Mouse (Mus musculus) bone marrow, adult 2 months (tissue): ENCODE results near the gene Exosc5. TPM values are rescaled to one million over a fixed set of nuclear protein-coding genes. Genes with fewer than 3 reads are reported as not detected.
A peak's percentile ranks its signal among the peaks of the same experiment; 100 is the strongest.

Source experiments
- H3K27ac ChIP-seq: fragments of 200-500 bp; 2 replicates; pipeline ENCODE4 v1.5.1; 2012; ENCODE audit warnings: low read depth, mild to moderate bottlenecking, control low read depth, inconsistent platforms, low read length; ENCODE audit not compliant: control insufficient read depth, poor library complexity, insufficient read depth
- H3K4me1 ChIP-seq: fragments of 200-500 bp; 2 replicates; pipeline ENCODE4 v1.6.1; 2011; ENCODE audit warnings: low read length; ENCODE audit not compliant: control insufficient read depth, insufficient read depth
- H3K4me3 ChIP-seq: fragments of 200-500 bp; replicated peaks from 2 replicates; pipeline ENCODE3; 2011; ENCODE audit warnings: mild to moderate bottlenecking, low read depth, low read length, control low read depth; ENCODE audit not compliant: control insufficient read depth
- CTCF ChIP-seq: fragments of 200-500 bp; IDR thresholded peaks from 2 replicates; pipeline ENCODE4 v1.5.1; 2011; ENCODE audit warnings: low read length, control low read depth; ENCODE audit not compliant: control insufficient read depth, insufficient read depth
- POLR2A ChIP-seq: fragments of 200-500 bp; IDR thresholded peaks from 2 replicates; pipeline ENCODE4 v1.6.1; 2011; ENCODE audit warnings: low read depth, mild to moderate bottlenecking, control low read depth, low read length, borderline replicate concordance; ENCODE audit not compliant: control insufficient read depth
- WGBS: fragments of 180-500 bp; shearing (Covaris S2); methylation state at CpG from one replicate; pipeline ENCODE4 v1.1.7; 2018; 5-methylcytosine and 5-hydroxymethylcytosine counted together
- polyA plus RNA-seq: library from polyadenylated mRNA; stranded (reverse); fragments of >200 nt; gene quantifications from 2 replicates; pipeline ENCODE4 v1.2.4, GENCODE M21; 2011; ENCODE audit warnings: low replicate concordance; ENCODE audit not compliant: missing spikeins, insufficient read depth, insufficient read length

Gene Exosc5
- polyA plus RNA-seq, 1 experiment, result 39.8 TPM

GRCm38 (mm10) chr7:25644136-25644535 is 14.8 kb upstream of the Exosc5 start:
- 20% methylated on average over 10 of the region's 10 CpGs for WGBS
- Histone ChIP-seq H3K4me3 (no peak overlapping the region), H3K27ac (no peak overlapping the region), H3K4me1 (peaks cover 23% of the 10 kb centered on the region)
- TF ChIP-seq CTCF (no peak), POLR2A (no peak)

GRCm38 (mm10) chr7:25644631-25645030 is 14.3 kb upstream of the Exosc5 start:
- WGBS, result 10% methylated on average over 4 of the region's 4 CpGs
- no peak for TF ChIP-seq POLR2A
- TF ChIP-seq CTCF, result no peak
- Histone ChIP-seq H3K27ac (peak overlapping the region; percentile 36), H3K4me3 (no peak overlapping the region), H3K4me1 (peaks cover 25% of the 10 kb centered on the region)

GRCm38 (mm10) chr7:25645074-25645473 is 13.9 kb upstream of the Exosc5 start:
- Histone ChIP-seq H3K4me3 (no peak overlapping the region), H3K27ac (peak overlapping the region; percentile 36), H3K4me1 (peaks cover 25% of the 10 kb centered on the region)
- WGBS, result 13% methylated on average over 14 of the region's 14 CpGs
- TF ChIP-seq CTCF (no peak), POLR2A (no peak)

DNA sequence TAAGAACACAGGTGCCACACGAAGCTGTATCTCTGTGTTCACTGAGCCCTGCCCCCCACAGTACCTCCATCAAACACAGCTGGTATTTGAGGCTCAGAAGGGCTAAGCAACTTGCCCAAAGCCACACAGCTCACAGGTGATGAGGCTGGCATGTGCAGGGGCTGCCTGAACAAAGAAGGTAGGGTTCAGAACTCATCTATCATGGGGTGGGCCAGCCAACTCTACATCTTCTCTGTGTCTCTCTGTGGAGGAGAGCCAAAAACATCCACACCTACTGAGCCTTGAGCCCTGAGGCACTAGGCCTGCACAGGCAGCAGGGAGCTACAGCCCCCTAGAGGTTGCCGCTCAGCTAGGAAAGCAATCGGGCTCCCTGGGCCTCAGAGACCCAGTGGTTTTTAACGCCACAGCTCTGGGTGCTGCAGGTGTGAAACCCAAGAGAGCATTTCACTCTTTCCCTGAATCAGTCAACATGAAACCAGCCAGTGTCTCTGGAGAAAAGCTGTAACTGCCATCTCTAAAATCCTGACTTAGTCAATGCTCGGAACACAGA is 11.3 kb upstream of the Exosc5 start:
- Histone ChIP-seq H3K4me1 (peaks cover 25% of the 10 kb centered on the region), H3K4me3 (no peak overlapping the region), H3K27ac (peak overlapping the region; percentile 79)
- no peak for TF ChIP-seq POLR2A
- TF ChIP-seq CTCF, result peak; percentile 74
- 20% methylated on average over 5 of the region's 5 CpGs for whole genome bisulfite sequencing

GRCm38 (mm10) chr7:25649839-25650238 is 9.1 kb upstream of the Exosc5 start:
- Histone ChIP-seq H3K27ac (peak overlapping the region; percentile 71), H3K4me3 (no peak overlapping the region), H3K4me1 (peaks cover 16% of the 10 kb centered on the region)
- 7% methylated on average over 5 of the region's 5 CpGs for WGBS
- TF ChIP-seq CTCF (no peak), POLR2A (no peak)

GRCm38 (mm10) chr7:25651281-25651680 is 7.7 kb upstream of the Exosc5 start:
- TF ChIP-seq POLR2A (no peak), CTCF (peak; percentile 80)
- H3K4me1 ChIP-seq, result peaks cover 12% of the 10 kb centered on the region
- H3K4me3 ChIP-seq, result peak overlapping the region; percentile 26
- peak overlapping the region; percentile 88 for H3K27ac ChIP-seq
- WGBS, result 5% methylated on average over 8 of the region's 8 CpGs

DNA sequence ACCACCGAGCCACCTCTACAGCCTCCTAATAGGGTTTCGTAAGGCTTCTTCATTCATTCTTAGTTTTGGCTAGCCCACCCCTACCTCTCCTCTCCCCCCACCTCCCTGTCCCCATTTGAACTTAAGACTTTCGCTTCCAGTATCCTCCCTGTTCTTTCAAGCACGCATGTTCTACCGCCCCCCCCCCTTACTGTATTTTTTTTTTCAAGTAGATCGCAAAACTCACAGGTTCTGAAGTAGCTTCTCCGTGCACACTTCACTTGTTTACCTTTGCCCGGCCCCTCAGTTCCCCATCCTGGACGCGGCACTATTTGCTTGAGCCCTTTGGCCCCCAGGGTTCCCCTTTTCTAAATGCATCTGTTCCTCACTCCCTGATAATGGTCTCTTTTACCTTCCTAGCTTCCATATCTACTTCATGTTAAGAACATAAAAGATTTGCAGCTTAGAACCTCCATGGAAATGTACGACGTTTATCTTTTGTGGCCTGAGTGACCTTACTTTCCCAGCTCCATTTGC is 6.7 kb upstream of the Exosc5 start:
- TF ChIP-seq POLR2A (no peak), CTCF (no peak)
- WGBS, result 6% methylated on average over 12 of the region's 12 CpGs
- Histone ChIP-seq H3K27ac (peak overlapping the region; percentile 54), H3K4me3 (no peak overlapping the region), H3K4me1 (peaks cover 7% of the 10 kb centered on the region)

- H3K27ac ChIP-seq, result no peak overlapping the region
- H3K4me3 ChIP-seq, result no peak overlapping the region
- 72% methylated on average over 11 of the region's 11 CpGs for WGBS
- no peak for TF ChIP-seq CTCF
- no peak for TF ChIP-seq POLR2A
- H3K4me1 ChIP-seq, result peaks cover 3% of the 10 kb centered on the region; the same call in 1 of the 2 replicates
Observed at GRCm38 (mm10) chr7:25655601-25656428, 3.1 kb upstream of the Exosc5 start.

DNA sequence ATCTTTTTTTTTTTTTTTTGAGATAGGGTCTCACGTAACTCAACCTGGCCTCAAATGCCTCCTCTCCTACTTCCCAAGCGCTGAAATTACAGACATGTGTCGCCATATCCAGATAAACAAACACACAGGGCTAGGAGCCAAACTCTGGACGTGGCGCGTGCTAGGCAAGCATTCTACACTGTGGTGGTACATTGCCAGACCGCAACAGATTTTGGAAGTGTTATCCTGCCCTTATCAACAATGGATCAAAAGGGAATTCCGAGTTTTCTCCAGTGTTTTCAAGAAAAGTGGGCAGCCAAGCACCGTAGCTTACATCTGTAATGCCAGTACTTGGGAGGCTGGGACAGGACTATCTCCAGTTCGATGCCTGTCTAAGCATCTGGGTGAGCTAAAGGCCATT is 1.2 kb upstream of the Exosc5 start:
- TF ChIP-seq POLR2A, result no peak
- no peak for TF ChIP-seq CTCF
- H3K4me1 ChIP-seq, result peaks cover 1% of the 10 kb centered on the region; the same call in 1 of the 2 replicates
- WGBS, result 24% methylated on average over 10 of the region's 10 CpGs
- H3K27ac ChIP-seq, result no peak overlapping the region
- no peak overlapping the region for H3K4me3 ChIP-seq
